Mouse (Mus musculus): ENCODE results near the gene Ccs.
"Not testable (repeated sequence)": the region's sequence is repeated elsewhere in the genome, so short reads cannot be mapped to it uniquely, and the experiment has no call there.

Gene Ccs

GRCm38 (mm10) chr19:4836096-4836495 lies 3.0 kb downstream of the Ccs start:
- in situ Hi-C loops (cut with MboI, MseI), result loop anchor here (10.0 kb wide), 1 partner anchor 191 kb away; no protein-coding TSS in a partner anchor

GRCm38 (mm10) chr19:4833977-4834376 lies 5.2 kb downstream of the Ccs start:
- in situ Hi-C loops (cut with MboI, MseI), result loop anchor here (10.0 kb wide), 1 partner anchor 189 kb away; no protein-coding TSS in a partner anchor

- in situ Hi-C loops (cut with MboI, MseI), result no loop called here
These were observed 10.0 kb downstream of the Ccs start for GRCm38 (mm10) chr19:4829156-4829555.

GRCm38 (mm10) chr19:4828444-4829114 lies 10.6 kb downstream of the Ccs start:
- in situ Hi-C loops (cut with MboI, MseI), result no loop called here

GRCm38 (mm10) chr19:4820678-4821303 lies 18.3 kb downstream of the Ccs start:
- in situ Hi-C loops (cut with MboI, MseI), result no loop called here

GRCm38 (mm10) chr19:4817182-4817835 lies 21.8 kb downstream of the Ccs start:
- in situ Hi-C loops (cut with MboI, MseI), result no loop called here

- in situ Hi-C loops (cut with MboI, MseI), result no loop called here
These were observed 26.1 kb downstream of the Ccs start for GRCm38 (mm10) chr19:4813015-4813414.

- in situ Hi-C loops (cut with MboI, MseI), result not testable (repeated sequence)
These were observed 26.7 kb downstream of the Ccs start for GRCm38 (mm10) chr19:4812334-4812949.

GRCm38 (mm10) chr19:4811909-4812242 lies 27.3 kb downstream of the Ccs start:
- in situ Hi-C loops (cut with MboI, MseI), result no loop called here

GRCm38 (mm10) chr19:4811063-4811908 lies 27.8 kb downstream of the Ccs start, which contains the start of the genes Gm21992 and Rbm14:
TSS of gene Gm21992 (minus strand) at chr19:4811612.
TSS of gene Rbm14 (minus strand) at chr19:4811634.
- in situ Hi-C loops (cut with MboI, MseI), result no loop called here

GRCm38 (mm10) chr19:4810746-4811062 lies 28.4 kb downstream of the Ccs start:
- in situ Hi-C loops (cut with MboI, MseI), result no loop called here

GRCm38 (mm10) chr19:4810309-4810708 lies 28.8 kb downstream of the Ccs start:
- in situ Hi-C loops (cut with MboI, MseI), result no loop called here

GRCm38 (mm10) chr19:4803283-4803682 lies 35.8 kb downstream of the Ccs start:
- in situ Hi-C loops (cut with MboI, MseI), result no loop called here

GRCm38 (mm10) chr19:4802691-4803091 lies 36.4 kb downstream of the Ccs start:
- in situ Hi-C loops (cut with MboI, MseI), result no loop called here

GRCm38 (mm10) chr19:4799083-4799482 lies 40.0 kb downstream of the Ccs start:
- in situ Hi-C loops (cut with MboI, MseI), result no loop called here

- in situ Hi-C loops (cut with MboI, MseI), result no loop called here
These were observed 41.3 kb downstream of the Ccs start for GRCm38 (mm10) chr19:4797846-4798245.

GRCm38 (mm10) chr19:4795929-4796328 lies 43.2 kb downstream of the Ccs start:
- in situ Hi-C loops (cut with MboI, MseI), result no loop called here

GRCm38 (mm10) chr19:4793831-4794422 lies 45.2 kb downstream of the Ccs start, which contains the start of gene Rbm4:
TSS of gene Rbm4 (minus strand) at chr19:4793901.
- in situ Hi-C loops (cut with MboI, MseI), result no loop called here

GRCm38 (mm10) chr19:4793281-4793830 lies 45.8 kb downstream of the Ccs start:
- in situ Hi-C loops (cut with MboI, MseI), result no loop called here

GRCm38 (mm10) chr19:4786313-4786712 lies 52.8 kb downstream of the Ccs start:
- in situ Hi-C loops (cut with MboI, MseI), result no loop called here

GRCm38 (mm10) chr19:4785206-4785605 lies 53.9 kb downstream of the Ccs start:
- in situ Hi-C loops (cut with MboI, MseI), result no loop called here
